Mouse (Mus musculus): Measurements from ENCODE around the gene Gfm2.

DNA sequence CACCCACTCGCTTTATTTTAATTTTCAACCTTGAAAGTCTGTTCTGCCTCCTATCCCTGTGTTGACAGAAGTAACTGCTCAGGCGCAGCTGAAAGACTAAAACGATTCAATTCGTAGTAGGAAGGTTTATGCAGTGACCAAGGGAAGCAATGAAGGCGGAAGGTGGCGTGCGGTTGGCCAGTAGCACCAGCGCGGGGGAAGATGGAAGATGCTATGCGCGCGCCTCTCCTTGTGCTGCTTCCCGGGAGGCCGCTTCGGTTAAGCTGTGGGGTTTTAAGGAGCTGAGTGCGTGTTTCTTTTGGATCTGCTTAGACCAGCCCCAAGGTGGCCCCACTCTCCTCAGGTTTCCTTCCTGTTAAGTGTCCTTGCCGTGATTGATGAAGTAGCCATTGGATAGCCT is 87.4 kb downstream of the Gfm2 start:
- TF ChIP-seq POLR2A (IDR thresholded peaks at IDR 0.05; ENCODE audit: borderline replicate concordance, insufficient read depth, low read length) (no peak), CTCF (IDR thresholded peaks at IDR 0.05; ENCODE audit: borderline replicate concordance, insufficient read depth, low read depth, low read length) (no peak)

Measured in cerebellum, adult 2 months (tissue).